Mouse (Mus musculus): ENCODE measurements at regions not wholly inside any gene's neighbourhood (a gene's known extent, or its start where the extent isn't known, plus 50 kb on each side); places are given as distances from the start of the nearest gene placed in this dataset.
"Not testable (repeated sequence)": the region's sequence is repeated elsewhere in the genome, so short reads cannot be mapped to it uniquely, and the experiment has no call there.

DNA sequence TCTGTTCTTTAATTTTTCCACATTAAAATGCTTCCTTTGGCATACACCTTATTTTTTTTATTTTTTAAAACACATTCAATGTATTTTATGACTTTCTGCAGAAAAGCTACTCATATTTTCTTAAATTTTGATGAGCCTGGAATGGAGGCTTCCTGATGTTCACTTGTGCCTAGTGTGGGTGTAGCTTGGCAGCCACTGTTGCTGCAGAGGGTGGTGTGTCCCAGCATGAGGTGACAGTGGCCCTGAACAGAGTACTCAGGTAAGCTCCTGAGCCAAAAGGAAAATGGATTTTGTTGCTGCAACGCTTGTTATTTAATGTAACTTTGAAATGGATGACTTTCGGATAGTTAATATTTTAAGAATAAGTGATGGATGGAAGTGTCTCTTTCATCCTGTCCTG is 170.6 kb downstream of the Eipr1 start:
- DNase-seq (ENCODE audit: low spot score in 2 of 2): peak in 1 of 2 experiments; percentile 18

DNA sequence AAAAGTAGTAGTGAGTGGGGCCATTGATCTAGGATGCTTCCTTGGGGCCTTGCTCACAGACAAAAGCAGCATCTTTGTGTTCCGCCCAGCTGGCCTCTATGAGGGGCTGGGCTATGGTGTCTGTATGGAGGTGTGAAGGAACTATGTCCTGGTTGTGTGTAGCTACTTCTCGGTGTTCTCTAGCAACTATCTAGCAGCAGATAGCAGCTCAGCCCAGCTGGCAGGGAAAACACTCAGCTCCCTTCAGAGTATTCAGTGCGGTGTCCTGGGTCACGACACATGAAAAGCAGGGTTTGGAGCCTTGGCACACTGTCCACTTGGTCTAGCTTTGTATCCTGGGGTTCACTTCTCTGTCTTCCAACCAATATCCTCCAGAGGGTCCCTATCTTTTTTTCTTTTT is 173.6 kb downstream of the Eipr1 start:
- DNase-seq (ENCODE audit: low spot score in 2 of 2): no peak

DNA sequence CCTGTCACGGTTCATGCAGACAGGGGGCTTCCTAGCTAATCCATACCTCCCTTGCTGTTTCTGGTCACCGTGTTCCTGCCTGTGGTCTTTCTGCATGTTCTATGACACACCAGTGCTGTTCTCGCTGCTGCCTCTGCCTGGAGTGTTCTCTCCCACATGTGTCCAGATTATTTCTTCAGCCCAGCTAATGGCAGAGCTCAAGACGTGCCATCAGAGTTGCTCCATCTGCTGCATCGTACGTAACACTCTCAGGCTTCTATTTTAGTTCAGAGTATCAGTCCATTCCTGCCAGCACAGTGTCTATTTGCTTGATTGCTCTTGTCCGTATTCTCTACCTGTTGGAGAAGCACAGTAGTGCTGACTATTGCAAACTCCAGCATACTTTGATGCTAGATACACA is 188.3 kb downstream of the Eipr1 start:
- DNase-seq (ENCODE audit: low spot score in 2 of 2): no peak

DNA sequence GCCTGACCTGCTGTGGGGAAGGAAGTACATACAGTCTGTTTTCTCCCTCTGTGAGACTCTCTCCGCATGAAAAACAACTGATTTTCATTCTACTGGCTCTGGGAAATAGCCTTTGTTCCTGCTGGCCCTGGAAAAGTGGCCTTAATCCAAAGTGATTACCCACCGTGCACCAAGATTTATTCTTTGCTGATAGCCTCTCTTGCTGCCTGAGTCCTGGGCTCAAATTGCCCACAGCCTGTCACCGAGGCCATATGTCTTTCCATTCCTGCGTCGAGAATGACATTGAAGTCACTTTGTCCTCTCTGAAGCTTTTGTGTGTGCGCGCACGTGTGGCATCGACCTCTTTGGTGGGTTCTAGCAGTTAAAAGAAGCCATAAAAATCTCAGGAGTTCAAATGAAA is 197.3 kb downstream of the Eipr1 start:
- no peak for DNase-seq (ENCODE audit: low spot score in 2 of 2)

DNA sequence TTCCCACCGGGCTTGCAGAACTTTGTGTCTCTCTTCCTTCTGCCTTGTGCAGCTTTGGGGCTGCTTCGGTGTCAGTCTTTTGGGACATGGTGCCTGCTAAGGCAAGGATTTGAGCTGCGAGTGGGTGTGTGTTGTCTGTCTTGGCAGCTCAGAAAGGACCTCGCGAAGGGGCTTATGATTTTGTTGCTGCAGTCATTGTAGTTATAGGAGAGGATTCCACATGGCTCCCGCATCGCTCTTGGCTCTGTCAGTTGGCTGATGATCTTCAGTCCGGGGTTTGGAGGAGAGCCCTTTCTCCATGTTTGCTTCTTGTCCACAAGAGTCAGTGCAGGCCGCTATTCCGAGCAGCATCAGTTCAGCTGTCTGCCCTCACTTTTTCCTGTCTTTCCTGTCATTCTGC is 197.7 kb downstream of the Eipr1 start:
- no peak for DNase-seq (ENCODE audit: low spot score in 2 of 2)

DNA sequence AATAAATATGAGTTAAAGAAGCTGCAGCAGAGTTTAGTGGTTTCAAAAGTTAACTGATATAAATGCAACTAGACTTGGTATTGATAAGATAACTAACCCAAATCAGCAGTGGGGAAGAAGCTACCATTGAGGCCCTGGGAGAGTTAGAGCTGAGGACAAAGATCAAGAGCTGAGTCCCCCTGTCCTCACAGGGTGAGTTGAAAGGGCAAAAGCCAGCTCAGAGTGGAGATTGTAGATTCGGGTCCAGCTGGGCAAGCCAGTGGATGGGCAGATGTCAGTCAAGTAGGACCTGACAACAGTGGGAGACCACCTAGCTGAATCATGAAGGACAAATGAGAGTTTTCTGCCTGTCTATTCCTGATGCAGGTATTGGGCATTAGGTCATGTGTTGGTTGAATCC is 205.6 kb downstream of the Eipr1 start:
- no peak for DNase-seq (ENCODE audit: low spot score in 2 of 2)

DNA sequence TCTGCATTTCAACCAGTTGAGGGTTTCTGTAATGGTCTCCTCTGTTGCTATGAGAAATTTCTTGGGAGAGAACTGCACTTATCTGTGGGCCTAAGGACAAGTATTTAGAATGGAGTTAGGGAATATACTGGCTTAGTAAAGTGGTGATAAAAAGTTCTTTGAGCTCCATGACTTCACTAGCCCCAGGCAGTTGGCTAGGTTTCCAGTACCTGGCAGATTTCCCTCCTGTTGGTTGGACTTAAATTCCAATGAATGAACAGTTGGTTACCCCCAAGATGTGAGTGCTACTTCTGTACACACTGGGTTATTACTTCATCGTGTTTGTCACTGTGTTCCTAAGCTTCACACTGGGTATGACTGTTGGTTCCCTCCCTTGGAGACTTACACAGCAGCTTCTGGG is 207.1 kb downstream of the Eipr1 start:
- DNase-seq (ENCODE audit: low spot score in 2 of 2): no peak

DNA sequence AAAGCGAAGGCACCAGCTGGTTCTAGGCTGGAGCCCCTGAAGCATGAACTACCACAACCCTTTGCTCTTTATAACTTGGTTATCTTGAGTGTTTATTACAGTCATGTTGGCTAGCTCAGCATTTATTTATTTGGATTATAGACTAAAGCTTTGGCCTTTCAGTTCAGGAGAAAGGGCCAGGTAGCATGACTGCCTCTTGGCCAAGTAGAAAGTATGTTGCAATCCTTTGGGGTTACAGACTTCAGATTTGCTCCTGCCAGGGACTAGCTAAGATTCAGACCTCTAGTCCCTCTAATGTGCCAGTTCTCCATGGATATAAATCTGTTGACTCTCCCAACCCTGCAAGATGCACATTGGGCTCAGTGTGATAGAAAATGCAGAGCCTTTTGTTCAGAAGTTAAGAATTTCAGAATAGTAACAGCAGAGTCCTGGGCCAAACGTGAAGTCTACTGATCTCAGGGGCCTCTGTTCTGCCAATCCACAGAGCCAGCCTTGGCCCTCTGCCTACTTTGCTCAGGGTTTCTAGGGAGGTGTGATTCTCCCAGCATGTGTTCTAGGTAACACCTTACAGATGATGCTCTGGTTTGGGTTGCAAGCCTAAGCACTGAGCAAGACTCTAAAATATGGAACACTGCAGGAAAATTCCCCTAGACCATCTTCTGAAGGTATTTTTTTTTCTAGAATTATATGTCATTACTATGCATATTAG is 218.2 kb downstream of the Eipr1 start:
- peak; percentile 64 to 71 for DNase-seq (ENCODE audit: low spot score in 2 of 2)

DNA sequence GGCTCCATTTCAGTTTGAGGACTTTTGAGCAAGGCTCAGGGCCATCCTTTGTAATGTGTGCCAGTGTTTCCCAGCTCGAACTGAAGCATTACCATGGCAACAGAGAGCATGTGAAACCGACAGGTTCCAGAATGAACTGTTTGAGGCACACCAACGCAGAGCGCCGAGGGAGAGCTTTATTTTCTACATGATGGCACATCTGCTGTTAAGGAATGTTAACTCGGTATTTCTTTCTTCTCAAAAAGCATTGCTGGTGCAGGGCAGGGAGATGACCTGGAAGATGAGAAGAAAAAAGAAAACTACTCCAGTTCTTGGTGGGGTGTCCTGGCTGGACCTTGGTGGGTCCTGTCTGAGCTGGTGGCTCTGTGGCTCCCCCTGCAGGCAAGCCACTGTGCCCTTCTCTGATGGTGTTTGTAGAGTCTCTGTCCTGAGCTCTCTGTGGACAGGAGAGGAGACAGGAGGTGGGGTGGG is 223.0 kb downstream of the Eipr1 start:
- peak; percentile 86 to 92 for DNase-seq (ENCODE audit: low spot score in 2 of 2)

DNA sequence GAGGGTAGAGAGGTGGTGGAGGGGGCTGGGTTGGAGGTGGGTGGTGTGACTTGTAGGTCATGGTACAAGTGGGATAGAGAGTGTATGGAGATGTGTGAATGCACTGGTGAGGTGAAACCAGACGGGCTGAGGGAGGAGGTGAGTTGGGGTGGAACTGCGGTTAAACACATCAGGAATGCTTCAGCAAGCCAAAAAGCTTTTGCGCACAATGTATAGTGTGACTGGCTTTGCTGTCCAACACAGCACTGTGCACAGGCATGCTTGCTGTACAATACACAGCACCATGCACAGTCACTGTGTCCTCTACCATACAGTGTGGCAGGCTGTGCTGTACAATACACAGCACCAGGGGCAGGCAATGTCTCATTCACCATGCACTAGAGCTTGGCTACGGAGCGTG is 223.6 kb downstream of the Eipr1 start:
- peak in 1 of 2 experiments; percentile 32 for DNase-seq (ENCODE audit: low spot score in 2 of 2)

DNA sequence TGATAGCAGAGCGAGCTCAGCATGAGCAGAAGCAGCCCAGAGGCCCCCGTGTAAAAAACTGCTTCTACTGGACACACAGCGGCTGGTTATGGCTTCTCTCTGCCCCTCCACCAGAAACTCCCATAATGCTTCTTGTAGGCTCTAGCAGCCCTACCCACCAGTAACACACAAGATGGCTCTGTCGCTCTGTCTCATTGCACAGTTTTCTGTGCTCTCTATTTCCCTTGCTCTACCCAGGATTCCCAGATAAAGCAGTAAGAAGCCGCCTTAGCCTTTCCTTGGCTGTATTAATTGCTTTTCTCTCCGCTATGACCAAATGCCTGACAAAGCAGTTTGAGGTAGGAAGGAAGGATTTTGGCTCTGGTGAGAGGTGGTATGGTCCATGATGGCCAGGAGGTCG is 228.1 kb downstream of the Eipr1 start:
- DNase-seq (ENCODE audit: low spot score in 2 of 2): no peak

DNA sequence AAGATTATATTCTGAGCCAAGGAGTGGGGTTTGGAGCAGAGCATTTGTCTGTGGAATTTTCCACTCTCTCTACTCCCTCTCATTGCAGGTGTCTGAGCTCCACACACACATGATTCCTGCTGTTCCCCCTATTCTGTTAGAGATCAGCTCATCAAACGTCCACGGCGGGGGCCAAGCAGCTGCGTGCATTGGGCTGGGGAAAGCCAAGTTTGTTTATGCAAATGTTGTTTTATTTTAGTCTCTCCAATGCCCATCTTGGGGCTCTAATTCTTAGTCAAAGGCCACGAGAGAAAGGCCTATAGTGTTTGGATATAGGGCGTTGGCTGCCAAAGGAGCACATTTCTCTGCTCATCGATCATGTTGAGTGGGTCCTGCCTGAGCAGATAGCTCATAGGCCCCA is 234.6 kb downstream of the Eipr1 start:
- DNase-seq (ENCODE audit: low spot score in 2 of 2): no peak

DNA sequence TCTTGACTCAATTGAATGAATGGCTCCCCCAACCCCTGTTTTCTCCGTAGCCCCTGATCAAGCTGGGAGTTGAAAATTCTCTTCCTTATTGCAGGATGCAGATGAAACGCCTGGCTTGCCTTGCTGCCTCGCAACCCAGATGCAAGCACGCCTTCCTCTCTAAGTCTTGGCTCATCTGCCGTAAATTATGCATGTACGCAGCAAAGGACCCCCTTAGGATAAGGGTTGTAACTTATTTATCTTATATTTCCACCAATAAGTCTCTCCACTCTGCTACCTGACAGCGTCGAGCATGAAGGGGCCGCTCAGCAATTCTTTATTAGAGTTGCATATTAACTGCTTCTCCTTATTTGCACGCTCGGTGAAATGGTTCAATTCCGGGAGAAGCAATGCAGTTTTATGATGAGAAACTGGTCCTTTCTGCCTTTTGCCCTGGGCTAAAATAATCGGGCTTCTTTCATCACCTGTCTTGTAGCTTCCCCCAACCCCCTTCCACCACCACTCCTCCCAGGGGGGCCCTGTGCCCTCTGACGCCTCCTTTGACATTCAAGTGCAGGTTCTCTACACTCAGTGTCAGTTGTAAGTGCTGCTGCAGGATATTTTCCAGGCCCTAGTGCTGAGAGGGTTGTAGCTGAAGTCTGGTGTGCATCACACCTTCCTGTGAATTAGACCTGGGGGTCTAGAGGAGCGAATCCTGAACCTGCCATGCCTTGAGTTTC is 246.0 kb downstream of the Eipr1 start:
- no peak for DNase-seq (ENCODE audit: low spot score in 2 of 2)

DNA sequence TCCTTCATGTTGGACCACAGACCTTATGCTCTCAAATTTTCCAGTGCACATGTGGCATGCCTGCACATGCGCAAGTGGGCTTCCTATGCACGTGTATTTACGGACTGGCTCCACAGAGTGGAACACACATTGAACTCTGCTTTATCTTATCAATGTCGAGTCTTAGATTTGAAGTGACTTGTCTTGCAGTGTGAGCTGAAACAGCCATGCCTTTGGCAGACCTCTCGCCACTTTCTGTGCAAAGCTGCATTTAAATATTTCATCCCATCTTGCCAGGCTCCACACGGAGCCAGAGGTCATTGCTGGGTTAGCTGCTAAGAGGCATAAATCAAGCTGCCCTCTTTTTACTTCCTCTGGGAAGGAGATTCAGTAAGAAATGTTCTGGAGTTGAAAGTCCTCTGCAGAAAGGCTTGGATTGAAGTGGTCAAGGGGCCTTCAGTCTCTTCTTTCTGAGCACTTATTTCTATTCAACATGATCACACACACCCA is 248.4 kb downstream of the Eipr1 start:
- no peak for DNase-seq (ENCODE audit: low spot score in 2 of 2)

DNA sequence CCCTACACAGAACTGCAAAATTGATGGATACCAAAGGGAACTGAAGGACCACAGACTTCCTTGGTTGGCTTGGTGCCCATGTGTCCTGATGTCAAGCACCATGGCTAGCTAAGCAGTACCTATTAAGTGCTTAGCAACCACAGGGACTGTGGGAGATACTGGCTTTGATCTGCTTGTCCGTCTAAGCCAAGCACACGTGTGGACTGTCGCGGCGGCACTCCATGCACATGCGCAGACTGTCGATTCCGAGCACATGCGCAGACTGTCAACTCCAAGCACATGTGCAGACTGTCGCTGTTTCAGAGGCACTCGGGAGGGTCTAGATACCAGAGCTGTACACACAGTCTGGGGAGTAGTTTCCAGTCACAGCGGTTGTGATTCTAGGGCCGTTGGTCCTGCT is 252.9 kb downstream of the Eipr1 start:
- DNase-seq (ENCODE audit: low spot score in 2 of 2): no peak

DNA sequence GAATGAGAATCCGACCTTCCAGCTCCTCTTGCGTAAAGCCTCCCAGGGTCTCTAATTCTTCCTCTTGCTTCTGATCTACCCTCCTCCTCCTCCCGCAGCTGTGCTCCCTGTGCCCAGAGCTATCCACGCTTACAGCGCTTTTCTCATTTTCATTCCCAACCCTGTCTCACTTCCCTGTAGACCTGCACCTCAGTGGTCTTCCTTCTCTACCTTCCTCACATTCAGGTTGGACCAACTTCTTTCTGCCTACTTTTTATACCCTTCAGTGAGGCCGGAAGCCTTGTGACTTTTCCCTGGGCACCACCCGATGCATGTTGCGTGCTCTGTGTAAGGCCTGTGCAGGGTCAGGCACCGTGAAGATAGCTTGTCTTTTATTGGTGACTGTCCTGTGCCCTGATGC is 263.0 kb downstream of the Eipr1 start:
- no peak for DNase-seq (ENCODE audit: low spot score in 2 of 2)

DNA sequence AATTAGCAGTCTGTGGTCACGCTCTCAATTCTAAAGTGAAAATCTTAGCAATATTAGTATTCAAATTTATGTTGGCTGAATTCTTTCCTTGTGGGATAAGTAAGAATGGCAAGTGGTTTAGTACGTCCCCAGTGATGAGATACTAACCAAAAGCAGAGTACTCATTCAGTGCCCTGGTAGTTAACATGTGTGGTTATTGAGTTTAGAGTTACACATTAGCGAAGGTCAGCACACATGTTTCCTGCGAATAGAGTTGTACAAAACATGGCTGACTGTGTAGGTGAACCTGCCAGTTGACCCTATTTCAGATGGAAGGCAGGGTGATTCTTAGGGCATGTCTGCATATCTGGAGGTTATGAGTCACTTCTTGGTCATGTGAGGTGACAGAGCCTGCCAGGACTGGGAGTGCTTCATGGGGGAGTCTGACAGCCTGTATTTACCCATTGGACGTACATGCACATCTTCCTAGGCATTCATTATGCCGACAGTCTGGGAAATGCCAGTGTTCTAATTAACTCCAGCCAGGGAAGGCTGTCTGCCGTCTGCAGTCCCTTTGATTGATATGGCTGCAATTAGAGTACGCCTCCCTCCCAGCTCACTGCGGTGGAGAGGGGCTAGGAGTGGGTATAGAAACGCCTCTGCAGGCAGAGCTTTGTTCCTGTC is 263.7 kb downstream of the Eipr1 start:
- peak; percentile 43 to 61 for DNase-seq (ENCODE audit: low spot score in 2 of 2)

DNA sequence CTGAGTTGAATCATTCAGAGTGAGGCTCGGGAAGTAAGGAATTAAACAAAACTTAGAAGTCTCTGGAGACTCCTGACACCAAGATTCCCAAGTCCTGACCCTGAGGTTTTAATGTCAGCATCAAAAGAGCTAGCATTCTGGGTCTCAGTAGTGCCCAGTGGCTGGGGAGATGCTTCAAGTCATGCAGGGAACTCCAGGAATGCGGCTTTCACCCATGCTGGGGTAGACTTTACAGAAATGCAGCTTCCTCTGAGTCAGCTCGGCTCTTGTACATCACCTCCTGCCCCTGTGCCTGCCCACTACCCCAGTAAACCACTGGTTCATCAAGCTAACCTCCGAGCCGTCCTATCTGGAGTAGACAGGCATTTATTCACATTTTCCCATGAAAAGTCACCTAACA is 269.5 kb downstream of the Eipr1 start:
- no peak for DNase-seq (ENCODE audit: low spot score in 2 of 2)

DNA sequence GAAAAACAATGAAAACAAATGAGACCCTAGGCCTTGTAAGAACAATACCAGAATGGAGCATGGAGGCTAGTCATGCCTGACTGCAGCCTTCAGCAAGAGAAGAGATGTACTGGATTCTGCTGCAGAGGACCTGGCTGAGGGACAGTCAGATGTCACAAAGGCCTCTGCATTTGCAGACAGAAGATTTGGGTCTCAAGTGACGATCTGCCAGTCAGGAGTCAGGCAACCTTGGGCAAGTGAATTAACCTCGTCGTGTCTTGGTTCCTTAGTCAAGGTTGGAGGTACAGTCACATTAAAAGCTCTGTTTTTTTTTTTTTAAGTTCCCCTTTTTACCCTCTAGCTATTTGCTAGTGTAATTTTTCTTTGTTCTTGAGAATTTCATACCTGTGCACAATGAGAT is 276.6 kb downstream of the Eipr1 start:
- DNase-seq (ENCODE audit: low spot score in 2 of 2): no peak

DNA sequence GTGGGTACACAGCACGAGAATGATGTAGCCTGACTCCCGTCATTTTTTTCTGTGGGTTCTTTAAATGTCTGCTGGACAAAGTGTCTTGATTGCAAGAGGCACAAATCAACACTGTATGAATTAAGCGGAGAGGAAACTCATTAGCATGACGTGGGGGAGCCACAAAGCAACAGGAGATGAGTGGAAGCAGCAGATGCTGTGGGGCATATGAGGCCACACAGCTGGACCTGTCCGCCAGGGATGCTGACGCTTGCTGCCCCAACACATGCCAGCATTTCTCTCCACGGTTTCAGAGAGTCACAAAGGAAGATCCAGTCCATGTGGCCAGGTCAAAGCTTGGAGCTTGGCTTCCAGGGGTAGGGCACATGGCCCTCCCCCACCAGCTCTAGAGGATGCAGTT is 277.9 kb downstream of the Eipr1 start:
- DNase-seq (ENCODE audit: low spot score in 2 of 2): peak; percentile 49 to 73

DNA sequence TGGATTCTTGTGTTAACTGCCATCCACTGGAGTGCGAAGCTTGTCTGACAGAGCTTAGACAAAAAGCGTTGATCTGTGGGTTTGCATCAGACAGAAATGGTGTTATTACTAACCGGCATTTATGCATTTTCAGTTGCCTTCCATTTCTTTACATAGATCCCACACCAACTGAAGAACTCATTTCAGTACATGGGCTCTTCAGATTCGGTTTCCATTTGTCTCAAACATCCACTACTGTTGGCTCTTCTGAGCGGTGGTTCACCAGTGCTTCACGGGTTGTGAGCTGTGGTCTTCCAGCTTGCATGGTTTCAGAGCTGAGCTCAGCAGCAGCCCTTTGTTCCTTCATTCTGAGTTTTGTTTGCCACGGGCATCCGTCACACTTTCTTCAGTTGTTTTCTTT is 294.4 kb downstream of the Eipr1 start:
- DNase-seq (ENCODE audit: low spot score in 2 of 2): no peak

DNA sequence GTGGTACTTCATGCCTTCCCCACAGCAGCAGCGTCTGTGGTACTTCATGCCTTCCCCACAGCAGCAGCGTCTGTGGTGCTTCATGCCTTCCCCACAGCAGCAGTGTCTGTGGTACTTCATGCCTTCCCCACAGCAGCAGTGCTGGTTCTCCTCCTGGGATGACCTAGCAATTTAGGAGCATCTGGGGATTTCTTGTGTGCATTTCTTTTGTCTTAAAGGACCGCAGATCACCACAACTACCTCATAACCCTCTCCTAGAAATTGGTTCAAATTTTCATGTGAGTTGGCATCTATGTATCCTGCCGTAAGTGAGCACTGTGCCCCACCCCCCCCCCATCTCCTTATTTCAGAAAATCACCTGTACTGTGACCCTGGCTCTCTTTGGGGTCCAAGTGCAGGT is 297.0 kb downstream of the Eipr1 start:
- DNase-seq (ENCODE audit: low spot score in 2 of 2): not testable (repeated sequence)

DNA sequence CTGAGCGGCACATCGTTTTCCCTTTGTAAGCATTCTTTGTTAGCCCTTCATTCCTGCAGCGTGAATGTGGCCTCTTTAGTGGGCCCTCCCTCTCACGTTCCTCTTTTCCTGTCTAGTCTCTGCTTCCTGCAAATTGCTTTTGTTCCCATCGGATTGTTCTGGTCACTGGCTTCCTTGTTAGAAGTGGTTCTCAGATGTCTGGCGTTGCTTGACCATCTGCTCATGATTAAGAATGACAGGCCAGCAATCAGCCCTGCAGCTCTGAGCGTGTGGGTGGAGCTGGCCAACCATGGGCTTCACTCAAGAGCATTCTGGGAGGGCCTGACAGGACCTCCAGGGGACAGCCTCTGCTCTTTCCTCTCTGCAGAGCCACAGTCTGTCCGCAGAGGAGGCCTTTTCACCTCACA is 297.5 kb downstream of the Eipr1 start:
- DNase-seq (ENCODE audit: low spot score in 2 of 2): peak; percentile 35 to 52
